Mouse (Mus musculus): Measurements from ENCODE around the gene Gpr161.
A peak's percentile ranks its signal among the peaks of the same experiment; 100 is the strongest.
"Not testable (repeated sequence)": the region's sequence is repeated elsewhere in the genome, so short reads cannot be mapped to it uniquely, and the experiment has no call there.

The Gpr161 gene

GRCm38 (mm10) chr1:165320141-165320934 is 24.7 kb downstream of the Gpr161 start:
- DNase-seq, result peak; percentile 70 to 92

GRCm38 (mm10) chr1:165321393-165321861 is 25.8 kb downstream of the Gpr161 start:
- DNase-seq, result no peak

GRCm38 (mm10) chr1:165321891-165322290 is 26.3 kb downstream of the Gpr161 start:
- DNase-seq, result no peak

GRCm38 (mm10) chr1:165322934-165323333 is 27.3 kb downstream of the Gpr161 start:
- no peak for DNase-seq

GRCm38 (mm10) chr1:165327370-165327769 is 31.8 kb downstream of the Gpr161 start:
- no peak for DNase-seq

GRCm38 (mm10) chr1:165327831-165328230 is 32.2 kb downstream of the Gpr161 start:
- no peak for DNase-seq

- DNase-seq, result not testable (repeated sequence)
These were observed 33.0 kb downstream of the Gpr161 start for GRCm38 (mm10) chr1:165328384-165329289.

- no peak for DNase-seq
These were observed 35.3 kb downstream of the Gpr161 start for GRCm38 (mm10) chr1:165330859-165331258.

- no peak for DNase-seq
These were observed 37.2 kb downstream of the Gpr161 start for GRCm38 (mm10) chr1:165332797-165333196.

GRCm38 (mm10) chr1:165342126-165342525 is 46.5 kb downstream of the Gpr161 start:
- peak; percentile 47 to 57 for DNase-seq

- peak in 1 of 2 experiments; percentile 35 for DNase-seq
These were observed 48.9 kb downstream of the Gpr161 start for GRCm38 (mm10) chr1:165344453-165344852.

- peak; percentile 31 to 56 for DNase-seq
These were observed 53.0 kb downstream of the Gpr161 start for GRCm38 (mm10) chr1:165348627-165349026.

- no peak for DNase-seq
These were observed 60.8 kb downstream of the Gpr161 start for GRCm38 (mm10) chr1:165356347-165356746.

- no peak for DNase-seq
These were observed 67.7 kb downstream of the Gpr161 start for GRCm38 (mm10) chr1:165363271-165363670.

- DNase-seq, result no peak
These were observed 69.5 kb downstream of the Gpr161 start for GRCm38 (mm10) chr1:165365057-165365456.

GRCm38 (mm10) chr1:165370990-165371389 is 75.4 kb downstream of the Gpr161 start:
- peak; percentile 50 to 53 for DNase-seq

- DNase-seq, result peak in 1 of 2 experiments; percentile 11
These were observed 78.2 kb downstream of the Gpr161 start for GRCm38 (mm10) chr1:165373839-165374238.
